Mouse (Mus musculus) heart, embryonic 14.5 days (tissue): ENCODE measurements around the gene Myo1a. TPM values are rescaled to one million over a fixed set of nuclear protein-coding genes. Genes with fewer than 3 reads are reported as not detected.

Experiments used
- ATAC-seq: fragments of 200-750 bp; cut with Nextera tagmentation; 2 replicates; pipeline ENCODE4 v1.8.0; 2017; ENCODE audit warnings: low read depth, moderate TSS enrichment; ENCODE audit not compliant: insufficient number of reproducible peaks, insufficient read depth, low FRiP score
- H3K27ac ChIP-seq, 2 experiments: fragments of 200-500 bp in 1 of 2; fragments of 300-500 bp in 1 of 2; sonication (generic) in 1 of 2; replicated peaks in 1 of 2; 2 replicates each; pipeline ENCODE4 v1.5.1; 2012 to 2014; ENCODE audit warnings: low read depth in 2 of 2, low read length in 2 of 2, control low read depth in 1 of 2, mild to moderate bottlenecking in 1 of 2, mixed read lengths in 1 of 2; ENCODE audit not compliant: control insufficient read depth in 1 of 2, insufficient read depth in 1 of 2
- H3K27me3 ChIP-seq: fragments of 300-500 bp; sonication (generic); 2 replicates; pipeline ENCODE4 v1.6.1; 2014; ENCODE audit warnings: mild to moderate bottlenecking, low read length, control low read depth; ENCODE audit not compliant: control insufficient read depth, insufficient read depth
- H3K36me3 ChIP-seq: fragments of 300-500 bp; sonication (generic); 2 replicates; pipeline ENCODE4 v1.6.1; 2014; ENCODE audit warnings: mild to moderate bottlenecking, control low read depth, low read length, mixed read lengths; ENCODE audit not compliant: control insufficient read depth, insufficient read depth
- H3K4me1 ChIP-seq, 2 experiments: fragments of 200-500 bp in 1 of 2; fragments of 300-500 bp in 1 of 2; sonication (generic) in 1 of 2; 2 replicates each; pipeline ENCODE4 v1.6.1; 2012 to 2014; ENCODE audit warnings: low read length in 2 of 2, control low read depth in 1 of 2, mixed read lengths in 1 of 2; ENCODE audit not compliant: control insufficient read depth in 2 of 2, insufficient read depth in 2 of 2
- H3K4me2 ChIP-seq: fragments of 300-500 bp; sonication (generic); 2 replicates; pipeline ENCODE4 v1.6.1; 2014; ENCODE audit warnings: mild to moderate bottlenecking, low read length
- H3K4me3 ChIP-seq, 2 experiments: fragments of 200-500 bp in 1 of 2; fragments of 300-500 bp in 1 of 2; sonication (generic) in 1 of 2; 2 replicates each; pipeline ENCODE4 v1.5.1; 2012 to 2014; ENCODE audit warnings: low read length in 2 of 2, mild to moderate bottlenecking in 2 of 2, control low read depth in 1 of 2, low read depth in 1 of 2, moderate library complexity in 1 of 2; ENCODE audit not compliant: control insufficient read depth in 1 of 2, insufficient read depth in 1 of 2
- H3K9ac ChIP-seq: fragments of 300-500 bp; sonication (generic); 2 replicates; pipeline ENCODE4 v1.6.1; 2014; ENCODE audit warnings: mild to moderate bottlenecking, low read length
- H3K9me3 ChIP-seq: fragments of 300-500 bp; sonication (generic); 2 replicates; pipeline ENCODE4 v1.6.1; 2016; ENCODE audit warnings: low read length, control low read depth; ENCODE audit not compliant: control insufficient read depth
- WGBS: fragments of 180-500 bp; shearing (Covaris S2); extraction: QIAGEN DNeasy Blood & Tissue Kit; methylation state at CpG from one replicate; pipeline ENCODE4 v1.1.7; 2014; 5-methylcytosine and 5-hydroxymethylcytosine counted together
- polyA plus RNA-seq: library from polyadenylated mRNA; unstranded; fragments of >200 nt; fragmentation: Nextera tagmentation; extraction: Ambion mirVana; gene quantifications from 2 replicates; pipeline ENCODE4 v1.2.1, GENCODE M21; 2014

Gene Myo1a
- polyA plus RNA-seq, 1 experiment from 2014 or later = 0.12 TPM

GRCm38 (mm10) chr10:127739661-127740161 lies 34.7 kb downstream of the Myo1a start:
- H3K27me3 ChIP-seq = no peaks in the 10 kb centered on the region
- WGBS = under 1% methylated on average over 48 of the region's 55 CpGs
- H3K4me2 ChIP-seq = peak overlapping the region; percentile 88
- H3K36me3 ChIP-seq = peaks cover 36% of the 10 kb centered on the region
- H3K27ac ChIP-seq = peak overlapping the region in 1 of 2 experiments; percentile 84; a peak in 2 of 4 replicates
- peaks cover 3 to 11% of the 10 kb centered on the region in 2 experiments; a peak in 2 of 4 replicates for H3K4me1 ChIP-seq
- peak overlapping the region; percentile 81 to 97 for H3K4me3 ChIP-seq
- H3K9ac ChIP-seq = peak overlapping the region; percentile 98
- H3K9me3 ChIP-seq = no peaks in the 10 kb centered on the region
- ATAC-seq = peak; percentile 51

- no peak overlapping the region for H3K27ac ChIP-seq
- H3K36me3 ChIP-seq = peaks cover 76% of the 10 kb centered on the region
- WGBS = 68% methylated on average over 5 of the region's 5 CpGs
- no peaks in the 10 kb centered on the region for H3K9me3 ChIP-seq
- H3K27me3 ChIP-seq = no peaks in the 10 kb centered on the region
- H3K9ac ChIP-seq = no peak overlapping the region
- peaks cover 3 to 18% of the 10 kb centered on the region in 2 experiments for H3K4me1 ChIP-seq
- no peak overlapping the region for H3K4me3 ChIP-seq
- H3K4me2 ChIP-seq = no peak overlapping the region
- ATAC-seq = no peak
Measured at GRCm38 (mm10) chr10:127744661-127745060, 39.7 kb downstream of the Myo1a start.

GRCm38 (mm10) chr10:127745886-127746285 lies 40.9 kb downstream of the Myo1a start:
- ATAC-seq = no peak
- Histone ChIP-seq H3K9me3 (no peaks in the 10 kb centered on the region), H3K36me3 (peaks cover 76% of the 10 kb centered on the region), H3K4me2 (no peak overlapping the region), H3K9ac (no peak overlapping the region), H3K4me3 (no peak overlapping the region), H3K4me1 (peaks cover 6 to 9% of the 10 kb centered on the region in 2 experiments), H3K27me3 (no peaks in the 10 kb centered on the region), H3K27ac (no peak overlapping the region)
- WGBS = 65% methylated on average over 5 of the region's 5 CpGs

GRCm38 (mm10) chr10:127747254-127747653 lies 42.3 kb downstream of the Myo1a start:
- ATAC-seq = no peak
- peak overlapping the region; percentile 35 to 53; a peak in 3 of 4 replicates for H3K27ac ChIP-seq
- peaks cover 6 to 8% of the 10 kb centered on the region in 2 experiments; a peak in 3 of 4 replicates for H3K4me1 ChIP-seq
- peaks cover 65% of the 10 kb centered on the region for H3K36me3 ChIP-seq
- H3K9ac ChIP-seq = peak overlapping the region; percentile 36; the same call in 1 of the 2 replicates
- peak overlapping the region in 1 of 2 experiments; percentile 4; a peak in 1 of 4 replicates for H3K4me3 ChIP-seq
- WGBS = 84% methylated on average over 8 of the region's 8 CpGs
- H3K27me3 ChIP-seq = no peaks in the 10 kb centered on the region
- peak overlapping the region; percentile 64 for H3K4me2 ChIP-seq
- H3K9me3 ChIP-seq = no peaks in the 10 kb centered on the region

GRCm38 (mm10) chr10:127748847-127749612 lies 44.1 kb downstream of the Myo1a start:
- ATAC-seq = no peak
- Histone ChIP-seq H3K9me3 (no peaks in the 10 kb centered on the region), H3K4me1 (peaks cover 6 to 8% of the 10 kb centered on the region in 2 experiments; a peak in 3 of 4 replicates), H3K27me3 (no peaks in the 10 kb centered on the region), H3K4me3 (peak overlapping the region; percentile 31 to 40), H3K27ac (peak overlapping the region; percentile 27 to 75; a peak in 3 of 4 replicates), H3K36me3 (peaks cover 47% of the 10 kb centered on the region), H3K9ac (peak overlapping the region; percentile 71), H3K4me2 (peak overlapping the region; percentile 64)
- WGBS = 5% methylated on average over 7 of the region's 8 CpGs

GRCm38 (mm10) chr10:127750136-127750777 lies 45.3 kb downstream of the Myo1a start:
- ATAC-seq = no peak
- Histone ChIP-seq H3K27ac (peak overlapping the region; percentile 47 to 75), H3K4me1 (peaks cover 6 to 15% of the 10 kb centered on the region in 2 experiments; a peak in 3 of 4 replicates), H3K9me3 (no peaks in the 10 kb centered on the region), H3K4me3 (peak overlapping the region; percentile 31 to 40), H3K9ac (peak overlapping the region; percentile 71), H3K36me3 (peaks cover 35% of the 10 kb centered on the region), H3K4me2 (peak overlapping the region; percentile 64), H3K27me3 (no peaks in the 10 kb centered on the region)
- WGBS = 44% methylated on average over 24 of the region's 24 CpGs

GRCm38 (mm10) chr10:127751548-127751947 lies 46.6 kb downstream of the Myo1a start, which contains the start of gene Gpr182:
Gene Gpr182, minus strand, starts transcription at chr10:127751732.
- Histone ChIP-seq H3K4me3 (peak within 1 kb of the TSS; percentile 31 to 40), H3K4me1 (peaks cover 14 to 21% of the 10 kb centered on the region in 2 experiments; a peak in 3 of 4 replicates), H3K9ac (peak within 1 kb of the TSS; percentile 71), H3K27me3 (no peaks in the 10 kb centered on the region), H3K27ac (peak within 1 kb of the TSS; percentile 4 to 75; a peak in 3 of 4 replicates), H3K4me2 (peak within 1 kb of the TSS; percentile 64), H3K9me3 (no peaks in the 10 kb centered on the region), H3K36me3 (peaks cover 24% of the 10 kb centered on the region)
- ATAC-seq = peak; percentile 28; the same call in 1 of the 2 replicates
- WGBS = 32% methylated on average over 8 of the region's 8 CpGs
